Mouse (Mus musculus) spleen, adult 2 months (tissue): ENCODE results near the gene Tenm2. TPM values are rescaled to one million over a fixed set of nuclear protein-coding genes. Genes with fewer than 3 reads are reported as not detected.

Source experiments
- DNase-seq, 2 experiments: peaks; one replicate each; pipeline versions ENCODE4 v3.0.0 to v3.0.0-alpha.2; 2012 to 2021; ENCODE audit warnings: low spot score in 2 of 2, low read depth in 1 of 2
- H3K27ac ChIP-seq: fragments of 200-500 bp; 2 replicates; pipeline ENCODE4 v1.5.1; 2012; ENCODE audit warnings: low read length, inconsistent platforms; ENCODE audit not compliant: insufficient read depth
- H3K27me3 ChIP-seq: fragments of 200-500 bp; 2 replicates; pipeline ENCODE4 v1.6.1; 2012; ENCODE audit warnings: mild to moderate bottlenecking, moderate library complexity, low read length, inconsistent platforms; ENCODE audit not compliant: control insufficient read depth, insufficient read depth
- H3K36me3 ChIP-seq: fragments of 200-500 bp; 2 replicates; pipeline ENCODE4 v1.6.1; 2012; ENCODE audit warnings: mild to moderate bottlenecking, low read length, inconsistent platforms; ENCODE audit not compliant: control insufficient read depth, insufficient read depth
- H3K4me1 ChIP-seq: fragments of 200-500 bp; 2 replicates; pipeline ENCODE4 v1.6.1; 2011; ENCODE audit warnings: inconsistent platforms; ENCODE audit not compliant: control insufficient read depth, insufficient read depth, insufficient read length
- H3K4me3 ChIP-seq: fragments of 200-500 bp; 2 replicates; pipeline ENCODE4 v1.5.1; 2011; ENCODE audit warnings: mild to moderate bottlenecking, inconsistent platforms; ENCODE audit not compliant: insufficient read depth, insufficient read length; ENCODE audit errors: extremely low read depth
- CTCF ChIP-seq: fragments of 200-500 bp; IDR thresholded peaks from 2 replicates; pipeline ENCODE4 v1.5.1; 2011; ENCODE audit warnings: mild to moderate bottlenecking, inconsistent platforms; ENCODE audit not compliant: insufficient read depth, insufficient read length, insufficient replicate concordance; ENCODE audit errors: extremely low read depth
- POLR2A ChIP-seq: fragments of 200-500 bp; IDR thresholded peaks from 2 replicates; pipeline ENCODE4 v1.6.1; 2011; ENCODE audit warnings: low read depth, low read length, inconsistent platforms
- WGBS: fragments of 180-500 bp; shearing (Covaris S2); methylation state at CpG from one replicate; pipeline ENCODE4 v1.1.7; 2018; 5-methylcytosine and 5-hydroxymethylcytosine counted together
- polyA plus RNA-seq: library from polyadenylated mRNA; depleted of rRNA; stranded (reverse); fragments of >200 nt; gene quantifications from 2 replicates; pipeline ENCODE4 v1.2.3, GENCODE M21; 2012

The Tenm2 gene
- polyA plus RNA-seq, 1 experiment: 0.06 TPM

DNA sequence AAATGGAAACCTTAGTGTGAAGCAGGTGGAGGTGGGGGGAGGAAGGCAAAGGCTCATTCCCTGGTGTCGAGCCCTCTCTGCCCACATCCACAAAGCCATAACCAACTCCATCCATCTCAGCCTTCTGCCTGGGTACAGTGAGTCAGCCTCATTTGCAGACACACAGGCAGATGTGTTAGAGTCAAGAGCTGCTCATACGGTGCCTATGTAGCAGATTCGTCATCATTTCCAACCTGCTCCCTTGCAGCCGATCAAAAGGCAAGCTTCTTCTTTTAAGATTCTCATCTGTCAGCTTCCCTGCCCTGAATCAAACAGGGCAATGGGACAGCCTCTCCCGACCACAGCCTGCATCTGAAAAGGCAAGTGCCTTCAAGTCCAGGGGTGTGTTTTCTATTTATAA, 979.0 kb downstream of the Tenm2 start:
- DNase-seq: no peak
- WGBS: 82% methylated on average over 5 of the region's 5 CpGs

DNA sequence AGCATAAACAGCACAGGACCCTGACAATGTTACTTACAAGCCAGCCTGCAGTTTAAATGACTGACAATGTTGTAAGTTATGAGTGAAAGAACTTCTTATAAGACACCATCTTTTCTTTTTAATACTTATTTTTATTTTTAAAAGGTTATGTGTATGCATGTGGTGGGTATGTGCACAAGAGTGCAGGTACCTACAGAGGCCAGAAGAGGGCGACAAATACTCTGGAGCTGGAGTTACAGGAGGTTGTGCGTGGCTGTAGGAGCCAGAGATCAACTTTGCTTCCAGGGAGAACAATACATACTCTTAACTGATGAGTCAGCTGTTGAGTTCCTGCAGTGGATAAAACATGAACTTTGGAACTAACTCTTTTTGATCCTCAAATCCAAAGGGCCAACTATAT, 981.7 kb downstream of the Tenm2 start:
- no peaks in the 10 kb centered on the region for H3K27me3 ChIP-seq
- no peak overlapping the region for H3K27ac ChIP-seq
- no peaks in the 10 kb centered on the region for H3K4me1 ChIP-seq
- no peak for TF ChIP-seq CTCF
- TF ChIP-seq POLR2A: no peak
- WGBS: 82% methylated on average over 2 of the region's 2 CpGs
- no peaks in the 10 kb centered on the region for H3K36me3 ChIP-seq
- no peak for DNase-seq
- no peak overlapping the region for H3K4me3 ChIP-seq

More for the DNA sequence above, 979.0 kb downstream of the Tenm2 start:
- TF ChIP-seq POLR2A (no peak), CTCF (no peak)
- Histone ChIP-seq H3K27me3 (no peaks in the 10 kb centered on the region), H3K27ac (no peak overlapping the region), H3K36me3 (no peaks in the 10 kb centered on the region), H3K4me1 (no peaks in the 10 kb centered on the region), H3K4me3 (no peak overlapping the region)

- no peak overlapping the region for H3K27ac ChIP-seq
- no peak overlapping the region for H3K4me3 ChIP-seq
- 78% methylated on average over 7 of the region's 7 CpGs for WGBS
- H3K27me3 ChIP-seq: no peaks in the 10 kb centered on the region
- no peak for TF ChIP-seq POLR2A
- TF ChIP-seq CTCF: no peak
- DNase-seq: no peak
- no peaks in the 10 kb centered on the region for H3K4me1 ChIP-seq
- H3K36me3 ChIP-seq: no peaks in the 10 kb centered on the region
These were observed 985.7 kb downstream of the Tenm2 start for GRCm38 (mm10) chr11:36250111-36250510.

- H3K4me3 ChIP-seq: no peak overlapping the region
- H3K27me3 ChIP-seq: no peaks in the 10 kb centered on the region
- TF ChIP-seq CTCF (no peak), POLR2A (no peak)
- no peaks in the 10 kb centered on the region for H3K36me3 ChIP-seq
- no peak for DNase-seq
- WGBS: 86% methylated on average over 3 of the region's 3 CpGs
- no peaks in the 10 kb centered on the region for H3K4me1 ChIP-seq
- no peak overlapping the region for H3K27ac ChIP-seq
These were observed 989.6 kb downstream of the Tenm2 start for GRCm38 (mm10) chr11:36246152-36246551.

DNA sequence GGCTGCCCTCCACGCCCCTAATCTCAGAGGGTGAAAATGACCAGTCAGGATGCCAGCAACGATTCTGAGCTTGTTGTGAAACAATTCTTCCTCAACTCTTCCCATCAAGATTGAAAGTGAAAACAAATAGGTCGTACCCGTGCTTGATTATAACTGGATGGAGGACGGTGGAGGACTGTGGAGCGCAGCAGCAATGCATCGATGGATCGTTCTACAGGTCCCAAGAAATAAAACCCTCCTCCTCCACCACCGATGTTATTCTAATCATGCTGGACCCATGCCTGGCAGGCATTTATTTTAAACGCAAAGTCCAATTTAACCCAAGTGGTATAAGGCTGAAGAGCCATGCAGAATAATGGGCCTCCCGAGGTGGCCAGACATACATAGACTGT, 991.3 kb downstream of the Tenm2 start:
- H3K4me1 ChIP-seq: no peaks in the 10 kb centered on the region
- WGBS: 86% methylated on average over 11 of the region's 11 CpGs
- TF ChIP-seq POLR2A (no peak), CTCF (no peak)

DNA sequence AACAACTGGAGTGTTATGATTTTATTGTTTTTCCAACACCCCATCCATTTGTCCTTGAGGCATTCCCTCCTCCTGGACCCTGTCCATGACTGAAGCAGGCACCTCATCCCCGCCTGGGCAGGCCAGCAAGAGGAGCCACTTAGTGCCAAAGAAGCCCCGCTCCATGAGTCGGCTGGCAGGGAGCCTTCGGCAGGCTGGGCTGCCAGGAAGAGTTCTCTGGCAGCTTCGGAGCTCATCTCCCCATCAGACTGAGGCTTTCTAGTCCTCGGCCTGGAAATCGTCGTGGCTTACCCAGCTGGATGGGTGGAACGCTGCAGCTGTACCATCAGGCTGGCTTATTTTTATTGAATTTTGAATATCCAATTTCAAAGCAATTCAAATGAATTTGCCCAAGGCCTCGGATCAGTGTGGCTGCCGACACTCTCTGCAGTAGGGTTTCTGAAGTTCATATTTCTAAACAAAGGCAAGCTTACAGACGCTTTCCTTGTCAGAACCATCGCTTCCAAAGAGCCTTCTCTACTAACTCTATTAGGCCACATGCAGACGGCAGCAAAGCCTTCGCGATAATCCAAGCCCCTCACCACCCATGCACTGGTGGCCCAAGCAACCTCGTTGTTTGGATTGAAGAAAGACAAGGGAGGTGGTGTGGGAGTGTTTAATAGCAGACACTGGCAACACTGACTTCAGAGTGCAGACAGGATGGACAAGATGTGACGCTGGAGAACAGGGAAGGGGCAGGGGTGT, 991.8 kb downstream of the Tenm2 start:
- WGBS: 86% methylated on average over 18 of the region's 18 CpGs
- H3K27me3 ChIP-seq: no peaks in the 10 kb centered on the region
- no peak overlapping the region for H3K27ac ChIP-seq
- no peaks in the 10 kb centered on the region for H3K36me3 ChIP-seq
- H3K4me3 ChIP-seq: no peak overlapping the region
- H3K4me1 ChIP-seq: no peaks in the 10 kb centered on the region
- TF ChIP-seq CTCF (no peak), POLR2A (no peak)
- no peak for DNase-seq

More for the DNA sequence above, 991.3 kb downstream of the Tenm2 start:
- no peaks in the 10 kb centered on the region for H3K27me3 ChIP-seq
- H3K4me3 ChIP-seq: no peak overlapping the region
- DNase-seq: no peak
- H3K36me3 ChIP-seq: no peaks in the 10 kb centered on the region
- no peak overlapping the region for H3K27ac ChIP-seq

DNA sequence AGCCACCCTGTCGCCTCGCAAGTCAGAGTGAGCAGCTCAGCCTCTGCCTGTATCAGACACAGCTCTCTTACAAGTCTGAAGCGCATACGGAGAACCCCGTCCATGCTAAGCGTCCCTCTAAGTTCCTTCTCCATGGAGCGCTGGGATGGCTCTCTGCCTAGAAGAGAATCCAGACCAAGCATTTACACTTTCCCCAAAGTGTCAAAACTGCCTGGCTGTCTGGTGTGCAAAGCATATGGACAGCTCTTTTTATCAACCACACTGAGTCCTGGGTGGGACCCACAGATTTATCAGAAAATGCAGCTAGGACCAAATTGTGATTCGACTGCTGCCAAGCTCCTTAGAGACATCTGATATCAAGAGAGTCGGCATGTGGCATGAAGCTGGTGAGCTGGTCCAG, 996.9 kb downstream of the Tenm2 start:
- no peak for DNase-seq
- Histone ChIP-seq H3K27me3 (no peaks in the 10 kb centered on the region), H3K4me3 (no peak overlapping the region), H3K4me1 (no peaks in the 10 kb centered on the region), H3K27ac (no peak overlapping the region), H3K36me3 (no peaks in the 10 kb centered on the region)
- TF ChIP-seq POLR2A: no peak
- no peak for TF ChIP-seq CTCF
- 89% methylated on average over 9 of the region's 9 CpGs for WGBS
